Mouse (Mus musculus) ES-CJ7 (cell line): Measurements from ENCODE around the gene Slc9a5.
A peak's percentile ranks its signal among the peaks of the same experiment; 100 is the strongest.

ENCODE experiments used
- DNase-seq: peaks from one replicate; pipeline ENCODE4 v3.0.0; 2011; ENCODE audit warnings: low read depth, low spot score

Slc9a5 gene

GRCm38 (mm10) chr8:105326141-105326672 lies 22.4 kb upstream of the Slc9a5 start, which contains the start of the genes Lrrc29 and Tmem208:
Gene Lrrc29 (minus strand): TSS chr8:105326278.
Gene Tmem208 (plus strand): TSS chr8:105326354.
- peak; percentile 99 for DNase-seq

GRCm38 (mm10) chr8:105326968-105327367 lies 21.7 kb upstream of the Slc9a5 start:
- DNase-seq, result no peak

GRCm38 (mm10) chr8:105330325-105330724 lies 18.3 kb upstream of the Slc9a5 start:
- DNase-seq, result no peak

- no peak for DNase-seq
Observed at GRCm38 (mm10) chr8:105331469-105331868, 17.2 kb upstream of the Slc9a5 start.

- DNase-seq, result no peak
Observed at GRCm38 (mm10) chr8:105331931-105332330, 16.7 kb upstream of the Slc9a5 start.

GRCm38 (mm10) chr8:105332523-105332922 lies 16.1 kb upstream of the Slc9a5 start:
- DNase-seq, result no peak

- peak; percentile 89 for DNase-seq
Observed at GRCm38 (mm10) chr8:105336373-105337130, 12.1 kb upstream of the Slc9a5 start.

- DNase-seq, result no peak
Observed at GRCm38 (mm10) chr8:105338992-105339391, 9.7 kb upstream of the Slc9a5 start.

GRCm38 (mm10) chr8:105339886-105340635 lies 8.6 kb upstream of the Slc9a5 start:
- DNase-seq, result no peak

- no peak for DNase-seq
Observed at GRCm38 (mm10) chr8:105341399-105341798, 7.2 kb upstream of the Slc9a5 start.

GRCm38 (mm10) chr8:105342768-105343167 lies 5.9 kb upstream of the Slc9a5 start:
- DNase-seq, result no peak

GRCm38 (mm10) chr8:105343791-105344574 lies 4.7 kb upstream of the Slc9a5 start:
- DNase-seq, result no peak

GRCm38 (mm10) chr8:105345061-105345975 lies 3.3 kb upstream of the Slc9a5 start:
- DNase-seq, result no peak

GRCm38 (mm10) chr8:105346611-105347427 lies 1.8 kb upstream of the Slc9a5 start:
- no peak for DNase-seq

GRCm38 (mm10) chr8:105347428-105348221 lies 1.0 kb upstream of the Slc9a5 start, which contains the start of gene Fhod1:
Gene Fhod1 (minus strand): TSS chr8:105347953.
- peak; percentile 97 for DNase-seq

GRCm38 (mm10) chr8:105349096-105349771 lies 591 bp downstream of the Slc9a5 start:
- DNase-seq, result no peak

GRCm38 (mm10) chr8:105350186-105350585 lies 1.5 kb downstream of the Slc9a5 start:
- no peak for DNase-seq

- no peak for DNase-seq
Observed at GRCm38 (mm10) chr8:105353583-105354135, 5.0 kb downstream of the Slc9a5 start.
